Mouse (Mus musculus) heart, postnatal 0 days (tissue): ENCODE measurements around the gene Cers5. TPM values are rescaled to one million over a fixed set of nuclear protein-coding genes. Genes with fewer than 3 reads are reported as not detected.

Experiments used
- ATAC-seq: fragments of 200-750 bp; cut with Nextera tagmentation; 2 replicates; pipeline ENCODE4 v1.8.0; 2017; ENCODE audit warnings: low read depth, moderate number of reproducible peaks, moderate library complexity; ENCODE audit not compliant: insufficient read depth
- DNase-seq: peaks from one replicate; pipeline ENCODE4 v3.0.0-alpha.2; 2016; ENCODE audit warnings: low spot score
- H3K27ac ChIP-seq: fragments of 300-500 bp; sonication (generic); 2 replicates; pipeline ENCODE4 v1.5.1; 2014; ENCODE audit warnings: low read depth, mild to moderate bottlenecking
- H3K27me3 ChIP-seq: fragments of 300-500 bp; sonication (generic); 2 replicates; pipeline ENCODE4 v1.6.1; 2014; ENCODE audit warnings: low read length, mixed read lengths; ENCODE audit not compliant: control insufficient read depth, insufficient read depth
- H3K36me3 ChIP-seq: fragments of 300-500 bp; sonication (generic); replicated peaks from 2 replicates; pipeline ENCODE4 v1.6.1; 2014; ENCODE audit warnings: low read length, mixed read lengths; ENCODE audit not compliant: control insufficient read depth, insufficient read depth
- H3K4me1 ChIP-seq: fragments of 300-500 bp; sonication (generic); 2 replicates; pipeline ENCODE4 v1.6.1; 2014; ENCODE audit warnings: antibody characterized with exemption; ENCODE audit not compliant: control insufficient read depth, insufficient read depth
- H3K4me2 ChIP-seq: fragments of 300-500 bp; sonication (generic); 2 replicates; pipeline ENCODE4 v1.6.1; 2014; ENCODE audit warnings: low read depth, mild to moderate bottlenecking, low read length, moderate library complexity
- H3K4me3 ChIP-seq: fragments of 300-500 bp; sonication (generic); 2 replicates; pipeline ENCODE4 v1.5.1; 2014; ENCODE audit warnings: low read depth, low read length
- H3K9ac ChIP-seq: fragments of 300-500 bp; sonication (generic); replicated peaks from 2 replicates; pipeline ENCODE4 v1.6.1; 2014; ENCODE audit warnings: low read depth, low read length, mixed read lengths
- H3K9me3 ChIP-seq: fragments of 300-500 bp; sonication (generic); replicated peaks from 2 replicates; pipeline ENCODE4 v1.6.1; 2016; ENCODE audit warnings: low read length; ENCODE audit not compliant: control insufficient read depth
- CTCF ChIP-seq: IDR thresholded peaks from 2 replicates; pipeline ENCODE4 v1.5.1; 2016; ENCODE audit warnings: antibody characterized with exemption, control low read depth, low read depth
- EP300 ChIP-seq: IDR thresholded peaks from 2 replicates; pipeline ENCODE4 v1.6.1; 2016; ENCODE audit warnings: antibody characterized with exemption, low read depth
- WGBS: fragments of 180-500 bp; shearing (Covaris S2); extraction: QIAGEN DNeasy Blood & Tissue Kit; methylation state at CpG from one replicate; pipeline ENCODE4 v1.1.7; 2014; 5-methylcytosine and 5-hydroxymethylcytosine counted together
- polyA plus RNA-seq: library from polyadenylated mRNA; unstranded; fragments of >200 nt; fragmentation: Nextera tagmentation; extraction: Ambion mirVana; gene quantifications from 2 replicates; pipeline ENCODE4 v1.2.1, GENCODE M21; 2015
- total RNA-seq: library from RNA; depleted of rRNA; stranded (reverse); fragments of >200 nt; gene quantifications from 2 replicates; pipeline ENCODE4 v1.2.3, GENCODE M21; 2014; ENCODE audit warnings: low replicate concordance

The Cers5 gene
- total and polyA plus RNA-seq, 2 experiments from 2014 or later: 37.4 to 58.7 TPM

DNA sequence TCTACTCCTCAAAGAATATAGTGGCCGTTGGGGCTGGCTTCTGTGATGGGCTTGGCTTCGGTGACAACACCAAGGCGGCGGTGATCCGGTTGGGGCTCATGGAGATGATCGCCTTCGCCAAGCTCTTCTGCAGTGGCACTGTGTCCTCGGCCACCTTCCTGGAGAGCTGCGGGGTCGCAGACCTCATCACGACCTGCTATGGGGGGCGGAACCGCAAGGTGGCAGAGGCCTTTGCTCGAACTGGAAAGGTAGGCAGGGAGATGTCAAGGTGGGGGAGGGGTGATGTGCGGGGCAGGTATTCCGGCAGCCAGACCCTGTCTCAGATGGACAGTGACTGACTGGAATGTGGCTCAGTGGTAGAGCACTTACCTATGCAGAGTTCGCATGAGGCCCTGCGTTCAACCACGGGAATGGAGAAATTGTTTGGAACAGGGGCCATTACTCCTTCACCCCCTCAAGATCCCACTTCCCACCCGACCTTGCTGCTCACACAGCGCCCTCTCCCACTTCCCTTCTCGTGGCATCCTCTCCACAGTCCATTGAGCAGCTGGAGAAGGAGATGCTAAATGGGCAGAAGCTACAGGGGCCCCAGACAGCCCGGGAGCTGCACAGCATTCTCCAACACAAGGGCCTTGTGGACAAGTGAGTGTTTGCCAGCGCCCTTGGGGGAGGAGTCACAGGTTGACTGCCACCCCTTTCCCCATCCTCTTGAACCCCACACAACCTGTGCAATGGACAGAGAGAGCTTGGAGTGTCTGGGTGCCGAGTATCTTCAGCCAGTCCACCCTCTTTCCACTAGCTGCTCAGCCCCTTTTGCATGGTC is 50.6 kb downstream of the Cers5 start:
- Histone ChIP-seq H3K36me3 (no peaks in the 10 kb centered on the region; the same call in 1 of the 2 replicates), H3K9me3 (no peaks in the 10 kb centered on the region), H3K27ac (peak overlapping the region; percentile 98; the same call in 1 of the 2 replicates), H3K4me3 (no peak overlapping the region), H3K4me2 (no peak overlapping the region), H3K27me3 (no peaks in the 10 kb centered on the region), H3K9ac (no peak overlapping the region), H3K4me1 (peaks cover 39% of the 10 kb centered on the region)
- DNase-seq (no peak), ATAC-seq (no peak)
- TF ChIP-seq EP300 (no peak), CTCF (no peak)
- 77% methylated on average over 25 of the region's 25 CpGs for WGBS

DNA sequence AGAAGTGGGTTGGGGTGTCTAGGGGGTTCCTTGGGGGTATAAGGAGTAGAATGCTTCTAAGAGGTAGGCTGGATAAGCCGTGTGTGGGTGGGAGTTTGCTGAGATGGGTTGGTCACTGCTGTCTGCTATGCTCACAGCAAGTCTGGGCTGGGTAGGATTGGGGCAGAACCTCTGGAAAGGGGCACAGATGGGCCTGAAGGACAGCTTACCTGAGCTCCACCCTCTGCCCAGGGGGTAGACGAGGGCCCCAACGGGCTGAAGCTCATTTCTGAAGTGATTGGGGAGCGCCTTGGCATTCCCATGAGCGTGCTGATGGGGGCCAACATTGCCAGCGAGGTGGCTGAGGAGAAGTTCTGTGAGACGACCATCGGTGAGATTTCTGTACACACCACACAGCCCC is 52.8 kb downstream of the Cers5 start:
- no peak for DNase-seq
- Histone ChIP-seq H3K4me1 (peaks cover 46% of the 10 kb centered on the region), H3K9me3 (no peaks in the 10 kb centered on the region), H3K4me2 (no peak overlapping the region), H3K4me3 (no peak overlapping the region), H3K27ac (no peak overlapping the region), H3K9ac (no peak overlapping the region), H3K36me3 (no peaks in the 10 kb centered on the region; the same call in 1 of the 2 replicates), H3K27me3 (no peaks in the 10 kb centered on the region)
- TF ChIP-seq CTCF: no peak
- TF ChIP-seq EP300: no peak
- no peak for ATAC-seq
- 74% methylated on average over 8 of the region's 8 CpGs for WGBS

DNA sequence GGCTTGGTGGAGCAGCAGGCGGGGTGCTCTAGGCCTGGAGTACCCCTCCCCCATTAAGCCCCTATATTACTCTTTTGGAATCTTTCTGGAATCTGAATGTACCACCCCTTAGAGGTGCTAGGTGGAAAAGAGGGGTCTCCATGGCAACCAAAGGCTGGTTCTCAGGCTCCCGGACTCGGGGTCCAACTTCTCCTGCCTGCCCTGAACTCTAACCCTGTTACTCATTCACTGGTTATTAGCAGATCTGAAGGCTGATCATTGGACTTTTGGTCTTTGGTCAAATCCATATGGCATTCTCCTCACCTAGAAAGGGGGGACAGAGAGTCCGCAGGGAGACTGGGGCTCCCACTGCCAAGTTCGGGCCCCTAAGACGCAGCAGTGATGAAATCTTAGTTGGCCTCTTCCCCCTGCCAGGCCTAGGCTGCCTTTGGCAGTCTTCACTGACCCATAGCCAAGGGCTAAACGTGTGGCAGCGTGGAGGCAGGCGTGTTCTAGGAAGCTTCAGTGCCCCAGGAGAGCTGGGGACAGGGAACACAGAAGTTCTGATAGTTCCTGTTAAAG is 54.1 kb downstream of the Cers5 start:
- no peak overlapping the region for H3K4me3 ChIP-seq
- peaks cover 36% of the 10 kb centered on the region for H3K4me1 ChIP-seq
- no peak overlapping the region for H3K4me2 ChIP-seq
- no peak for DNase-seq
- H3K9me3 ChIP-seq: no peaks in the 10 kb centered on the region
- no peak for TF ChIP-seq EP300
- TF ChIP-seq CTCF: no peak
- no peaks in the 10 kb centered on the region; the same call in 1 of the 2 replicates for H3K36me3 ChIP-seq
- WGBS: 91% methylated on average over 9 of the region's 9 CpGs
- no peak overlapping the region for H3K27ac ChIP-seq
- H3K27me3 ChIP-seq: no peaks in the 10 kb centered on the region
- H3K9ac ChIP-seq: no peak overlapping the region
- ATAC-seq: no peak

DNA sequence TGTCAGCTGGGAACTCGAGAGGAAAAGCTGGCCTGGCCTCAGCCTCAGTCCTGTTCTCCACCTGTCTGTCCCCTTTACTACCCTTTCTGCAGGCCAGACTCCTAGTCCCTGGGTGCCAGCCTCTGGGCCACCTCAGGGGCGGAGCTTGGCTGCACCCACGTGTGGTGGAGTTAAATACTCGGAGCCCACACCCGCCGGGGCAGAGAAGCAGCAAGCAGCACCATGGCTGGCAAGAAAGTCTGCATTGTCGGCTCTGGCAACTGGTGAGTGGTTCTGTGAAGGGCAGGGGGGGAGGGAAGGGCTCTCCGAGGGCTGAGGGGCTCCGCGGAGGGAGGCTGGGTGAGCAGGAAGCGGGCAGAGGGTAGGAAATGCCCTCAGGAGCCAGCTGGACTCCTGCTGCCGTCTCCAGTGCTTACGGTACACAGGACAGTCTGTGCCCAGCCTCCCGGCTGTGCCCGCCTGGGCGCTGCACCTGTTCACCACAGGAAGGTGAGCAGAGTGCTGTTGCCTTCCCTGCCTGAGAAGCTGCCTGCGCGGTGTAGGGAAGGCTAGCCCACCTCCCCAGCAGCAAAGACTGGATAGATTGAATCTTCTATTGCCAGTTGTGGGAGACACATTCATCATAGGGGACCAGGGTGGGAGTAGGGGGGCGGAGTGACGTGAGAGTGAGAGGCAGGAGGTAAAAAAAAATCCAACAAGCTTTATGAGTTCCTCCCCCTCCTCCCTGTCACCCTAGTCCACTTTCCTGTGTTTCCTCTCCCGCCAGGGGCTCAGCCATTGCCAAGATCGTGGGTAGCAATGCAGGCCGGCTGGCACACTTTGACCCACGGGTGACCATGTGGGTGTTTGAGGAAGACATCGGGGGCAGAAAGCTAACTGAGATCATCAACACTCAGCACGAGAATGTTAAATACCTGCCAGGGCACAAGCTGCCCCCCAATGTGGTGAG is 55.0 kb downstream of the Cers5 start, which contains the start of gene Gpd1:
Gpd1 (plus strand) TSS at position 130 of the 949 bp plus-strand sequence.
- Histone ChIP-seq H3K36me3 (peaks cover 5% of the 10 kb centered on the region), H3K4me2 (peak within 1 kb of the TSS; percentile 26), H3K9ac (peak within 1 kb of the TSS; percentile 2; the same call in 1 of the 2 replicates), H3K27me3 (no peaks in the 10 kb centered on the region), H3K4me3 (no peak within 1 kb of the TSS), H3K4me1 (peaks cover 27% of the 10 kb centered on the region), H3K27ac (peak within 1 kb of the TSS; percentile 60), H3K9me3 (no peaks in the 10 kb centered on the region)
- TF ChIP-seq EP300 (no peak), CTCF (no peak)
- 59% methylated on average over 25 of the region's 26 CpGs for WGBS
- DNase-seq (peak; percentile 43), ATAC-seq (peak; percentile 7)

DNA sequence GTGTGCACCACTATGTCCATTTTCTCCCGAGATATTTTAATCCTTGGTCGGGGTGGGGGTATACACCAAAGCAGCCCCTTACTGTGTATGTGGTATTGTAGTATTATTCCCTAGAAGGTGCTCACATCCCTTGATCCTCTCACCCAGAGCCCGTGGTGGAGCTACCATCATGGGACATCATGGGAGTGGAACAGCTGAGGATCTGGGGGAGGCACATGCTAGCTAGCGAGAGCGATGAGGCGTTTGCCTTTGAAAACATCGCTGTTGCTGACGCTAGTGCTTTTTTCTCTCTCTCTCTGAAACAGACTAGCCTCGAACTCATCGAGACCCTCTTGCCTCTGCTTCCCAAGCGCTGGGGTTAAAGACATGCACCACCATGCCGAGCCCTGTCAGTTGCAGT is 55.9 kb downstream of the Cers5 start:
- DNase-seq (no peak), ATAC-seq (no peak)
- no peak overlapping the region for H3K4me3 ChIP-seq
- H3K36me3 ChIP-seq: peaks cover 13% of the 10 kb centered on the region
- 76% methylated on average over 12 of the region's 12 CpGs for WGBS
- peaks cover 22% of the 10 kb centered on the region for H3K4me1 ChIP-seq
- no peaks in the 10 kb centered on the region for H3K27me3 ChIP-seq
- TF ChIP-seq EP300 (no peak), CTCF (no peak)
- H3K9ac ChIP-seq: no peak overlapping the region
- H3K9me3 ChIP-seq: no peaks in the 10 kb centered on the region
- H3K4me2 ChIP-seq: no peak overlapping the region
- no peak overlapping the region for H3K27ac ChIP-seq
